Mouse (Mus musculus) left cerebral cortex, postnatal 10 days (tissue): ENCODE measurements around the gene Lcn4. TPM values are rescaled to one million over a fixed set of nuclear protein-coding genes. Genes with fewer than 3 reads are reported as not detected.

Experiments used
- total RNA-seq, 2 experiments: library from RNA; stranded (reverse); gene quantifications; 2 replicates each; pipeline ENCODE4 v1.2.3; 2021

Lcn4 gene
- total RNA-seq, 2 experiments from 2014 or later, result not detected

Other genes with a start within 250 kb of the Lcn4 start
- gene Sec16a, start 226.1 kb downstream of the Lcn4 start, total RNA-seq, result 10 to 100 TPM; 43.6 to 46.3 TPM
- gene Notch1, start 154.6 kb downstream of the Lcn4 start, total RNA-seq, result 10 to 100 TPM; 26.4 to 30.5 TPM
- gene Egfl7, start 91.3 kb downstream of the Lcn4 start, total RNA-seq, result 10 to 100 TPM; 73.5 to 83.0 TPM
- not detected for gene Gm20532, start 84.6 kb downstream of the Lcn4 start, total RNA-seq
- 1 to 10 TPM; 1.6 to 2.2 TPM for gene Agpat2, start 66.9 kb downstream of the Lcn4 start, total RNA-seq
- 10 to 100 TPM; 88.2 to 90.8 TPM for gene Fam69b, start 42.8 kb downstream of the Lcn4 start, total RNA-seq
- gene Abo, start 193.7 kb upstream of the Lcn4 start, total RNA-seq, result not detected
- 10 to 100 TPM; 30.9 to 32.0 TPM for gene Surf6, start 231.6 kb upstream of the Lcn4 start, total RNA-seq
- 10 to 100 TPM; 44.3 TPM for gene Med22, start 239.4 kb upstream of the Lcn4 start, total RNA-seq
- gene Rpl7a, start 239.5 kb upstream of the Lcn4 start, total RNA-seq, result 100 to 1,000 TPM; 311 to 325 TPM
- 10 to 100 TPM; 35.2 to 36.0 TPM for gene Surf2, start 245.1 kb upstream of the Lcn4 start, total RNA-seq
- gene Surf1, start 245.2 kb upstream of the Lcn4 start, total RNA-seq, result 10 to 100 TPM; 90.8 to 97.8 TPM